Mouse (Mus musculus) granulocyte monocyte progenitor cell, adult 5-6 weeks (primary cell): Measurements from ENCODE around the gene Yap1. TPM values are rescaled to one million over a fixed set of nuclear protein-coding genes. Genes with fewer than 3 reads are reported as not detected.
"Not testable (repeated sequence)": the region's sequence is repeated elsewhere in the genome, so short reads cannot be mapped to it uniquely, and the experiment has no call there.

Experiments used
- ATAC-seq: replicated peaks from 2 replicates; pipeline ENCODE4 v1.8.0; 2016; ENCODE audit warnings: mild to moderate bottlenecking, moderate TSS enrichment, inconsistent platforms; ENCODE audit not compliant: poor library complexity, severe bottlenecking
- total RNA-seq, 2 experiments: library from RNA; stranded (forward) in 1 of 2; stranded (reverse) in 1 of 2; fragments of 200-712, 200-1000 nt in 1 of 2; fragments of >200 nt in 1 of 2; fragmentation: Nextera tagmentation in 1 of 2; gene quantifications; 2 replicates each; pipeline ENCODE4 v1.2.3; 2014 to 2017

Yap1 gene
- total RNA-seq, 2 experiments from 2014 or later: not detected

GRCm38 (mm10) chr9:7928207-7928793, 76.1 kb downstream of the Yap1 start:
- ATAC-seq: no peak

GRCm38 (mm10) chr9:7914925-7915324, 89.5 kb downstream of the Yap1 start:
- ATAC-seq: no peak

- ATAC-seq: peak; percentile 96
These were observed 89.9 kb downstream of the Yap1 start for GRCm38 (mm10) chr9:7914487-7914886.

GRCm38 (mm10) chr9:7913953-7914352, 90.4 kb downstream of the Yap1 start:
- ATAC-seq: no peak

GRCm38 (mm10) chr9:7907351-7907985, 96.9 kb downstream of the Yap1 start:
- ATAC-seq: no peak

- no peak for ATAC-seq
These were observed 97.8 kb downstream of the Yap1 start for GRCm38 (mm10) chr9:7906564-7906963.

GRCm38 (mm10) chr9:7903825-7904224, 100.6 kb downstream of the Yap1 start:
- ATAC-seq: no peak

- ATAC-seq: no peak
These were observed 101.1 kb downstream of the Yap1 start for GRCm38 (mm10) chr9:7903262-7903661.

- no peak for ATAC-seq
These were observed 102.1 kb downstream of the Yap1 start for GRCm38 (mm10) chr9:7902311-7902710.

- no peak for ATAC-seq
These were observed 103.4 kb downstream of the Yap1 start for GRCm38 (mm10) chr9:7900965-7901364.

GRCm38 (mm10) chr9:7897502-7897901, 106.9 kb downstream of the Yap1 start:
- ATAC-seq: peak; percentile 96

GRCm38 (mm10) chr9:7891796-7892195, 112.6 kb downstream of the Yap1 start:
- not testable (repeated sequence) for ATAC-seq

- ATAC-seq: peak; percentile 75
These were observed 113.2 kb downstream of the Yap1 start for GRCm38 (mm10) chr9:7891177-7891576.

GRCm38 (mm10) chr9:7884346-7884745, 120.0 kb downstream of the Yap1 start:
- ATAC-seq: no peak

- no peak for ATAC-seq
These were observed 122.0 kb downstream of the Yap1 start for GRCm38 (mm10) chr9:7882304-7882865.

Other genes starting within 250 kb of the Yap1 start
- 77.3 and 83.0 TPM in 2 replicates for gene Tmem123, start 240.6 kb downstream of the Yap1 start, total RNA-seq (2014; fragmentation: Nextera tagmentation)
- 114 and 119 TPM in 2 replicates for gene Tmem123, start 240.6 kb downstream of the Yap1 start, total RNA-seq (2017)
- gene Birc2, start 167.5 kb downstream of the Yap1 start, total RNA-seq (2014; fragmentation: Nextera tagmentation): 25.5 and 30.8 TPM in 2 replicates
- gene Birc2, start 167.5 kb downstream of the Yap1 start, total RNA-seq (2017): 39.1 and 40.0 TPM in 2 replicates
- gene Birc3, start 131.4 kb downstream of the Yap1 start, total RNA-seq (2014; fragmentation: Nextera tagmentation): 21.6 and 34.6 TPM in 2 replicates
- gene Birc3, start 131.4 kb downstream of the Yap1 start, total RNA-seq (2017): 31.1 and 35.7 TPM in 2 replicates
- gene Cfap300, start 38.2 kb upstream of the Yap1 start, total RNA-seq (2014; fragmentation: Nextera tagmentation): 0.45 TPM in 1 of 2 replicates, not detected in the other
- not detected in 2 replicates for gene Cfap300, start 38.2 kb upstream of the Yap1 start, total RNA-seq (2017)
- 1.1 and 1.2 TPM in 2 replicates for gene Cep126, start 129.7 kb upstream of the Yap1 start, total RNA-seq (2014; fragmentation: Nextera tagmentation)
- gene Cep126, start 129.7 kb upstream of the Yap1 start, total RNA-seq (2017): 0.26 and 0.78 TPM in 2 replicates